Mouse (Mus musculus) limb, embryonic 11.5 days (tissue): ENCODE results near the gene S100a6. TPM values are rescaled to one million over a fixed set of nuclear protein-coding genes. Genes with fewer than 3 reads are reported as not detected.

Experiments used
- ATAC-seq: fragments of 200-750 bp; cut with Nextera tagmentation; 2 replicates; pipeline ENCODE4 v1.8.0; 2017; ENCODE audit warnings: low read depth; ENCODE audit not compliant: insufficient number of reproducible peaks, low FRiP score, low TSS enrichment
- DNase-seq: peaks from one replicate; pipeline ENCODE4 v3.0.0-alpha.2; 2015; ENCODE audit warnings: low spot score
- H3K27ac ChIP-seq: fragments of 300-500 bp; sonication (generic); replicated peaks from 2 replicates; pipeline ENCODE4 v1.5.1; 2014; ENCODE audit warnings: low read depth, mild to moderate bottlenecking, low read length
- H3K27me3 ChIP-seq: fragments of 300-500 bp; sonication (generic); 2 replicates; pipeline ENCODE4 v1.6.1; 2014; ENCODE audit warnings: mild to moderate bottlenecking, low read length, mixed read lengths; ENCODE audit not compliant: control insufficient read depth, insufficient read depth
- H3K36me3 ChIP-seq: fragments of 300-500 bp; sonication (generic); 2 replicates; pipeline ENCODE4 v1.6.1; 2014; ENCODE audit warnings: mild to moderate bottlenecking, low read length, moderate library complexity, mixed read lengths; ENCODE audit not compliant: control insufficient read depth, insufficient read depth
- H3K4me1 ChIP-seq: fragments of 300-500 bp; sonication (generic); 2 replicates; pipeline ENCODE4 v1.6.1; 2014; ENCODE audit warnings: low read length, mixed read lengths; ENCODE audit not compliant: control insufficient read depth, insufficient read depth
- H3K4me2 ChIP-seq: fragments of 300-500 bp; sonication (generic); 2 replicates; pipeline ENCODE4 v1.6.1; 2014; ENCODE audit warnings: low read depth, mild to moderate bottlenecking, moderate library complexity; ENCODE audit not compliant: severe bottlenecking
- H3K4me3 ChIP-seq: fragments of 300-500 bp; sonication (generic); 2 replicates; pipeline ENCODE4 v1.5.1; 2014; ENCODE audit warnings: low read depth, low read length
- H3K9ac ChIP-seq: fragments of 300-500 bp; sonication (generic); 2 replicates; pipeline ENCODE4 v1.6.1; 2014; ENCODE audit warnings: mild to moderate bottlenecking, low read length
- H3K9me3 ChIP-seq: fragments of 300-500 bp; sonication (generic); 2 replicates; pipeline ENCODE4 v1.6.1; 2016; ENCODE audit warnings: low read length; ENCODE audit not compliant: control insufficient read depth
- WGBS: fragments of 180-500 bp; shearing (Covaris S2); extraction: QIAGEN DNeasy Blood & Tissue Kit; methylation state at CpG from one replicate; pipeline ENCODE4 v1.1.7; 2014; 5-methylcytosine and 5-hydroxymethylcytosine counted together
- polyA plus RNA-seq: library from polyadenylated mRNA; unstranded; fragments of >200 nt; fragmentation: Nextera tagmentation; extraction: Ambion mirVana; gene quantifications from 2 replicates; pipeline ENCODE4 v1.2.1, GENCODE M21; 2014

Gene S100a6
- polyA plus RNA-seq, 1 experiment from 2014 or later, result 17.5 TPM

DNA sequence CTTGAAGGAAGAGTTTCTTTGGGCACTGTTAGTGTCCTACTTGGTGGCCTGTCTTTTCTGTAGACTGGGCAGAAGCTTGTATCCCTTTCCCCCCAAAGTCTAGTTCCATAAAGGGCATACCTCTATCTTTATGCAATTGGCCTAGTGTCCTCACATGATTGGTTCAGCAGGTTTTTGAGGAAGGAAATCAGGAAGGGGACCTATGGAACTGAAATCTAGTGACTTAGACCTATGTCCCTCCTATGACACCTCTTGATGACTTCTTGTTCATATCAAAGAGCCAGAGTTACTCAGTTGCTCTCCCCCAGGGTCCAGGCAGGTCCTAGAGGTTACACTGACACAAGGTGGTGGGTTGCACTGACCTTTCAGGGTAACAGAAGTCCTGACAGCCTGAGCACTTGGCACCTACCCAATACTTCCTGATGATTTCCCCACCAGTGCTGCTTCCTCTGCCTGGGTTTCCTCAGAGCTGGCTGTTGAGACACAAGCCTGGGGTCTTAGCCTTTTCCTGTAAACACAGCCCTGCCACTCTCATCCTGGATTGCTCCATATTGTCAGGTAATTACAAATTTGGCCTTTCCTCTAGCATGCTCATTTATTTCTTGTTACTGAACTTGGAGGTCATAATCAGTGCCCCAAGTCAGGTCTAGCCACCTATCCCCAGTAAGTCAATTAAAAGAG lies 46.8 kb downstream of the S100a6 start:
- Histone ChIP-seq H3K9ac (no peak overlapping the region), H3K4me1 (no peaks in the 10 kb centered on the region), H3K27me3 (no peaks in the 10 kb centered on the region), H3K4me3 (no peak overlapping the region), H3K27ac (no peak overlapping the region), H3K36me3 (no peaks in the 10 kb centered on the region), H3K4me2 (no peak overlapping the region), H3K9me3 (no peaks in the 10 kb centered on the region)
- no peak for DNase-seq
- ATAC-seq, result no peak

DNA sequence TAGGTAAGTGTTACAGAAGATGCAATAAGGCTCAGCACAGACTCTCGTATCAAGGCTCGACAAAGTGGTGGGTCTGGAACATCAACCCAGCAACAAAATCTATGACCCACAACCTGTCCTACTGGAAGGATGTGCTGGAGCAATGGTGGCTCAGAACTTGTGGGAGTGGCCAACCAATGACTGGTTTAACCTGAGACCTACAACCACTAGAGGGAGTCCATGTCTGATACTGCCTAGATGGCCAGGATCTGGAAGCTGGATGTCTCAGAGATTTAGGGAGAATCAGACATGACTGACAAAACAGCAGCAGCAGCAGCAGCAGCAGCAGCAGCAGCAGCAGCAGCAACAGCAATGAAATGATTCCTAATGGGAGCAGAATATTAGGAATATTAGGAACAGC lies 51.5 kb downstream of the S100a6 start:
- no peak for ATAC-seq

DNA sequence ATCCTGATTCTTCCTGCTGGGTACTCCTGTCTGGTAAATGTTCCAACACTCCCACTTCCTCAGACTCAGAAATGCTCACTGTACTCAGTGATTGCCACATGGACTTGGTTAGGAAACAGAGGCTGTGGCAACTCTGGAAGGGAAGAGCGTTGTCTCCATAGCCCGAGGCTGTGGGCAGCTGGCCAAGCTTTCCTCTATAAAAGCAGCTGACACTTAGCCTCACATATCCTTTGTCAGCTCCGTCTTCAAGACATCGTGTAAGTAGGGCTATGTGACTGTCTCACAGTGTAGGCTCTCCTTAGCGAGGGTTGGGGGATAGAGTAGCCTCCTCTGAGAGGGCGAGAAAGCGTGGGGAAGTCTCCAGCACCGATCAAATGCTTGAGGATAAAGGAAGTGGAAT lies 56.2 kb downstream of the S100a6 start, which contains the start of gene S100a8:
S100a8 (plus strand) TSS at position 133 of the 400 bp plus-strand sequence.
- WGBS, result 70% methylated on average over 8 of the region's 8 CpGs
- no peak for ATAC-seq
- no peak for DNase-seq

More for the DNA sequence above, 51.5 kb downstream of the S100a6 start:
- Histone ChIP-seq H3K4me1 (no peaks in the 10 kb centered on the region), H3K9ac (no peak overlapping the region), H3K36me3 (no peaks in the 10 kb centered on the region), H3K27me3 (no peaks in the 10 kb centered on the region), H3K4me2 (no peak overlapping the region), H3K27ac (no peak overlapping the region), H3K9me3 (no peaks in the 10 kb centered on the region), H3K4me3 (no peak overlapping the region)
- WGBS, result 81% methylated on average over 2 of the region's 2 CpGs
- DNase-seq, result no peak

More for the DNA sequence above, 56.2 kb downstream of the S100a6 start, which contains the start of gene S100a8:
- Histone ChIP-seq H3K27ac (no peak within 1 kb of the TSS), H3K9ac (no peak within 1 kb of the TSS), H3K9me3 (no peaks in the 10 kb centered on the region), H3K4me1 (no peaks in the 10 kb centered on the region), H3K36me3 (no peaks in the 10 kb centered on the region), H3K4me2 (no peak within 1 kb of the TSS), H3K27me3 (no peaks in the 10 kb centered on the region), H3K4me3 (no peak within 1 kb of the TSS)

Other genes starting within 250 kb of the S100a6 start
- 24.0 and 28.7 TPM in 2 replicates for gene Slc27a3, start 222.9 kb upstream of the S100a6 start, polyA plus RNA-seq
- gene Ints3, start 179.3 kb upstream of the S100a6 start, polyA plus RNA-seq, result 47.2 and 56.7 TPM in 2 replicates
- gene Npr1, start 147.0 kb upstream of the S100a6 start, polyA plus RNA-seq, result 2.0 and 2.3 TPM in 2 replicates
- gene Ilf2, start 136.8 kb upstream of the S100a6 start, polyA plus RNA-seq, result 377 and 385 TPM in 2 replicates
- gene Snapin, start 121.8 kb upstream of the S100a6 start, polyA plus RNA-seq, result 60.5 and 63.6 TPM in 2 replicates
- 125 and 129 TPM in 2 replicates for gene Chtop, start 103.4 kb upstream of the S100a6 start, polyA plus RNA-seq
- 4.6 and 7.3 TPM in 2 replicates for gene S100a1, start 98.5 kb upstream of the S100a6 start, polyA plus RNA-seq
- gene S100a13, start 98.4 kb upstream of the S100a6 start, polyA plus RNA-seq, result 11.8 and 12.6 TPM in 2 replicates
- not detected in 2 replicates for gene S100a14, start 86.0 kb upstream of the S100a6 start, polyA plus RNA-seq
- gene S100a16, start 75.6 kb upstream of the S100a6 start, polyA plus RNA-seq, result 36.6 and 42.1 TPM in 2 replicates
- gene S100a3, start 52.3 kb upstream of the S100a6 start, polyA plus RNA-seq, result 0.43 TPM in 1 of 2 replicates, not detected in the other
- gene S100a2, start 22.6 kb upstream of the S100a6 start, polyA plus RNA-seq, result not detected in 2 replicates
- gene Gm42674, start 11.0 kb upstream of the S100a6 start, polyA plus RNA-seq, result not detected in 2 replicates
- 0.72 and 1.0 TPM in 2 replicates for gene S100a4, start 9.1 kb upstream of the S100a6 start, polyA plus RNA-seq
- not detected in 2 replicates for gene S100a5, start 4.4 kb upstream of the S100a6 start, polyA plus RNA-seq
- not detected in 2 replicates for gene S100a7a, start 41.1 kb downstream of the S100a6 start, polyA plus RNA-seq
- gene S100a8, start 56.1 kb downstream of the S100a6 start, polyA plus RNA-seq, result 3.7 TPM in 2 replicates
- 1.5 and 2.3 TPM in 2 replicates for gene S100a9, start 82.8 kb downstream of the S100a6 start, polyA plus RNA-seq
- not detected in 2 replicates for gene Pglyrp4, start 114.0 kb downstream of the S100a6 start, polyA plus RNA-seq
- gene Gm5849, start 165.0 kb downstream of the S100a6 start, polyA plus RNA-seq, result not detected in 2 replicates